Mouse (Mus musculus) ES-E14 (cell line): ENCODE measurements around the gene Ppp2r1a. TPM values are rescaled to one million over a fixed set of nuclear protein-coding genes. Genes with fewer than 3 reads are reported as not detected.

Experiments
- DNase-seq: peaks from one replicate; pipeline ENCODE4 v3.0.0-alpha.2; 2013; ENCODE audit warnings: low read depth, low spot score
- H3K27ac ChIP-seq: 2 replicates; pipeline ENCODE4 v1.5.1; 2012; ENCODE audit warnings: low read depth, mild to moderate bottlenecking, low read length, moderate library complexity, mixed read lengths; ENCODE audit not compliant: poor library complexity, insufficient read depth, severe bottlenecking
- H3K36me3 ChIP-seq: 2 replicates; pipeline ENCODE4 v1.6.1; 2012; ENCODE audit warnings: mild to moderate bottlenecking, low read length, moderate library complexity, mixed read lengths; ENCODE audit not compliant: control insufficient read depth, poor library complexity, insufficient read depth, severe bottlenecking
- H3K4me1 ChIP-seq, 2 experiments: fragments of 150-350 bp in 1 of 2; sonication (generic) in 1 of 2; 2 replicates each; pipeline ENCODE4 v1.6.1; 2012; ENCODE audit warnings: low read length in 2 of 2, mild to moderate bottlenecking in 1 of 2, mixed read lengths in 1 of 2; ENCODE audit not compliant: control insufficient read depth in 2 of 2, insufficient read depth in 2 of 2, poor library complexity in 1 of 2
- H3K4me3 ChIP-seq, 2 experiments: fragments of 150-350 bp in 1 of 2; sonication (generic) in 1 of 2; 2 replicates each; pipeline ENCODE4 v1.5.1; 2012; ENCODE audit warnings: low read length in 2 of 2, low read depth in 1 of 2, mild to moderate bottlenecking in 1 of 2, mixed read lengths in 1 of 2; ENCODE audit not compliant: insufficient read depth in 1 of 2, poor library complexity in 1 of 2, severe bottlenecking in 1 of 2
- H3K9ac ChIP-seq: 2 replicates; pipeline ENCODE4 v1.6.1; 2012; ENCODE audit warnings: low read depth, mild to moderate bottlenecking, low read length, mixed read lengths; ENCODE audit not compliant: poor library complexity, insufficient read depth, severe bottlenecking
- H3K9me3 ChIP-seq: fragments of 150-350 bp; sonication (generic); 2 replicates; pipeline ENCODE4 v1.6.1; 2012; ENCODE audit warnings: low read depth, mild to moderate bottlenecking, low read length; ENCODE audit not compliant: control insufficient read depth, insufficient read depth
- CHD2 ChIP-seq: IDR thresholded peaks from 2 replicates; pipeline ENCODE4 v1.6.1; 2014; ENCODE audit warnings: mild to moderate bottlenecking, low read depth, low read length, inconsistent platforms
- HCFC1 ChIP-seq: IDR thresholded peaks from 2 replicates; pipeline ENCODE4 v1.6.1; 2012; ENCODE audit warnings: low read length, inconsistent platforms, borderline replicate concordance; ENCODE audit not compliant: insufficient read depth
- MAFK ChIP-seq: IDR thresholded peaks from 2 replicates; pipeline ENCODE4 v1.6.1; 2014; ENCODE audit warnings: mild to moderate bottlenecking, low read depth, low read length, inconsistent platforms; ENCODE audit not compliant: insufficient read depth
- ZC3H11A ChIP-seq: IDR thresholded peaks from 2 replicates; pipeline ENCODE4 v1.6.1; 2012; ENCODE audit warnings: low read depth, mild to moderate bottlenecking, inconsistent platforms, low read length, borderline replicate concordance
- ZNF384 ChIP-seq: IDR thresholded peaks from 2 replicates; pipeline ENCODE4 v1.6.1; 2012; ENCODE audit warnings: low read depth, low read length, inconsistent platforms
- in situ Hi-C, 2 experiments: fragments of 600-800 bp; cut with MboI; formaldehyde crosslinking; loops; one replicate each; pipeline ENCODE4 v1.15.1; 2025; ENCODE audit warnings: low sequenced_read_pairs in 2 of 2, inconsistent platforms in 1 of 2; ENCODE audit not compliant: unreplicated experiment in 2 of 2
- total RNA-seq: library from RNA; depleted of rRNA; stranded (reverse); fragments of 300-350 nt; gene quantifications from 2 replicates; pipeline ENCODE4 v1.2.3, GENCODE M21; 2012; rRNA removed

Ppp2r1a gene
- total RNA-seq, 1 experiment, result 179 TPM

- Histone ChIP-seq H3K36me3 (no peaks in the 10 kb centered on the region), H3K9ac (no peak overlapping the region), H3K4me1 (no peaks in the 10 kb centered on the region), H3K4me3 (no peak overlapping the region), H3K27ac (no peak overlapping the region), H3K9me3 (no peaks in the 10 kb centered on the region)
- DNase-seq, result no peak
- TF ChIP-seq MAFK (no peak), ZC3H11A (no peak), ZNF384 (no peak), HCFC1 (no peak), CHD2 (no peak)
- in situ Hi-C loops, result no loop called here
Observed at GRCm38 (mm10) chr17:20993716-20994115, 48.6 kb downstream of the Ppp2r1a start.

- no peak within 1 kb of the TSS for H3K27ac ChIP-seq
- no peak for DNase-seq
- H3K36me3 ChIP-seq, result no peaks in the 10 kb centered on the region
- H3K9ac ChIP-seq, result no peak within 1 kb of the TSS
- in situ Hi-C loops, result no loop called here
- no peaks in the 10 kb centered on the region for H3K9me3 ChIP-seq
- H3K4me1 ChIP-seq, result no peaks in the 10 kb centered on the region
- H3K4me3 ChIP-seq, result no peak within 1 kb of the TSS
- no peak for TF ChIP-seq CHD2
Observed at GRCm38 (mm10) chr17:20996364-20996763, 51.3 kb downstream of the Ppp2r1a start, which contains the start of gene Vmn1r233. Gene Vmn1r233 (minus strand): TSS chr17:20996464.

- no peak for TF ChIP-seq CHD2
- TF ChIP-seq HCFC1, result no peak
- Histone ChIP-seq H3K36me3 (peaks cover 5% of the 10 kb centered on the region), H3K9me3 (no peaks in the 10 kb centered on the region), H3K4me1 (peaks cover 0 to 2% of the 10 kb centered on the region in 2 experiments; a peak in 1 of 4 replicates), H3K9ac (peak within 1 kb of the TSS; percentile 92), H3K4me3 (peak within 1 kb of the TSS; percentile 87 to 88), H3K27ac (peak within 1 kb of the TSS; percentile 71; the same call in 1 of the 2 replicates)
- in situ Hi-C loops, result no loop called here
- peak; percentile 78 for DNase-seq
Observed at GRCm38 (mm10) chr17:21008382-21009331, 63.5 kb downstream of the Ppp2r1a start, which contains the start of gene Zfp160. Gene Zfp160 (plus strand): TSS chr17:21008903.

GRCm38 (mm10) chr17:21009726-21010125 is 64.6 kb downstream of the Ppp2r1a start:
- peak overlapping the region; percentile 87 to 88 for H3K4me3 ChIP-seq
- no peak for DNase-seq
- no peaks in the 10 kb centered on the region for H3K9me3 ChIP-seq
- TF ChIP-seq MAFK, result no peak
- TF ChIP-seq ZC3H11A, result no peak
- no peak for TF ChIP-seq HCFC1
- no peak for TF ChIP-seq CHD2
- no peak for TF ChIP-seq ZNF384
- H3K36me3 ChIP-seq, result peaks cover 5% of the 10 kb centered on the region
- in situ Hi-C loops, result no loop called here
- peaks cover 0 to 2% of the 10 kb centered on the region in 2 experiments; a peak in 1 of 4 replicates for H3K4me1 ChIP-seq
- H3K9ac ChIP-seq, result peak overlapping the region; percentile 92; the same call in 1 of the 2 replicates
- H3K27ac ChIP-seq, result no peak overlapping the region

Other genes with a start within 250 kb of the Ppp2r1a start
- gene Vmn1r227, start 215.5 kb upstream of the Ppp2r1a start, total RNA-seq, result 0.16 and 0.22 TPM in 2 replicates
- gene Vmn1r228, start 159.2 kb upstream of the Ppp2r1a start, total RNA-seq, result not detected in 2 replicates
- gene Vmn1r229, start 133.8 kb upstream of the Ppp2r1a start, total RNA-seq, result not detected in 2 replicates
- gene Vmn1r230, start 104.9 kb upstream of the Ppp2r1a start, total RNA-seq, result not detected in 2 replicates
- gene Vmn1r231, start 40.2 kb upstream of the Ppp2r1a start, total RNA-seq, result not detected in 2 replicates
- gene Vmn1r232, start 25.6 kb upstream of the Ppp2r1a start, total RNA-seq, result not detected in 2 replicates
- not detected in 2 replicates for gene Vmn1r233, start 51.2 kb downstream of the Ppp2r1a start, total RNA-seq
- gene Zfp160, start 63.6 kb downstream of the Ppp2r1a start, total RNA-seq, result 18.0 and 19.8 TPM in 2 replicates